Mouse (Mus musculus) E14TG2a.4 (cell line): Measurements from ENCODE around the gene Nfkbib.

Experiments used
- CTCF ChIP-seq: conservative IDR thresholded peaks from 2 replicates; pipeline ENCODE4 v1.5.1; 2014; ENCODE audit warnings: low read length
- NANOG ChIP-seq: IDR thresholded peaks from 2 replicates; pipeline ENCODE4 v1.6.1; 2014; ENCODE audit warnings: borderline replicate concordance, low read length, mixed read lengths
- POU5F1 ChIP-seq: IDR thresholded peaks from 2 replicates; pipeline ENCODE4 v1.6.1; 2014; ENCODE audit warnings: low read length, borderline replicate concordance

DNA sequence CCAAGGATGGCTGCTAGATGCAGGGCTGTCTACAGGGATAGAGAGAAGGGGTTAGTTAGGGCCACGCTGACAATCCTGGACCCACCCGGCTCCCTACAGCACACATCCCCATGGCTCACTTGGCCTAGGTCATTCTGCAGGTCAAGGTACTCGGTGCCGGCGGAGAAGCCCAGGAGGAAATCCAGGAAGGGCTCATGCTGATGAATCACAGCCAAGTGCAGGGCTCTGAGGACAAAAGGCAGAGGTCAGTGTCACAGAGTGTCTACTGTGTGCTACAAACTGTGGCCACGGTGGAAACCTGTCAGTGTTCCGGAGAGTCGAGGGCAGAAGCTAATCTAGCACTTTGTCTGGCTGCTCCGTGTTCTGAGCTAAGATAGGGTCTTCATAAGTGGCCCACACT lies 5.4 kb downstream of the Nfkbib start:
- TF ChIP-seq CTCF (no peak), POU5F1 (no peak), NANOG (no peak)
